ENCODE assay signal across 22 mouse cellular contexts in genomic region chr1:14672393-14672999, GRCm38 (mm10).
A peak's percentile ranks its signal among the peaks of the same experiment; 100 is the strongest.
DNase-seq lines count a peak whose midpoint lies in the region; ATAC-seq and TF ChIP-seq lines count a peak whose summit lies in the region.
"Had no signal": no experiment of that assay in that cellular context is flagged by ENCODE, and none has a peak within 500 bp of the region (broad histone marks: within the 10 kb centered on the region; RNA-seq: fewer than 3 reads in every experiment).

No protein-coding gene starts in this region.

- WGBS in forebrain, embryonic 14.5 days: 58% methylated on average over 6 of the region's 6 CpGs
- 60% methylated on average over 6 of the region's 6 CpGs for WGBS in forebrain, embryonic 12.5 days
- 18% methylated on average over 6 of the region's 6 CpGs for WGBS in kidney, postnatal 0 days
- 38% methylated on average over 6 of the region's 6 CpGs for WGBS in kidney, adult 2 months

- H3K27ac ChIP-seq in forebrain, embryonic 14.5 days (ENCODE audit: low read depth, low read length): no peak overlapping the region
- H3K27ac ChIP-seq in forebrain, embryonic 12.5 days: no peak overlapping the region
- H3K27ac ChIP-seq in kidney, postnatal 0 days: no peak overlapping the region
- no peak overlapping the region for H3K27ac ChIP-seq in kidney, adult 2 months (ENCODE audit: insufficient read depth, low read depth, low read length)
- H3K27ac ChIP-seq: embryonic facial prominence, embryonic 13.5 days; forebrain, embryonic 13.5 days; gastrocnemius, adult 2 months; hindbrain, embryonic 10.5 days; hindbrain, embryonic 14.5 days had no signal

- no peak overlapping the region for H3K9ac ChIP-seq in forebrain, embryonic 14.5 days (ENCODE audit: low read length)
- no peak overlapping the region for H3K9ac ChIP-seq in forebrain, embryonic 12.5 days
- H3K9ac ChIP-seq in kidney, postnatal 0 days (ENCODE audit: low read depth, low read length): no peak overlapping the region
- H3K9ac ChIP-seq: embryonic facial prominence, embryonic 13.5 days; forebrain, embryonic 13.5 days; heart, embryonic 12.5 days; hindbrain, embryonic 14.5 days had no signal

- no peaks in the 10 kb centered on the region for H3K27me3 ChIP-seq in forebrain, embryonic 14.5 days (replicated peaks; ENCODE audit: control insufficient read depth, insufficient read depth, low read length)
- no peaks in the 10 kb centered on the region for H3K27me3 ChIP-seq in forebrain, embryonic 12.5 days
- no peaks in the 10 kb centered on the region for H3K27me3 ChIP-seq in kidney, postnatal 0 days (ENCODE audit: insufficient read depth, low read length)
- no peaks in the 10 kb centered on the region for H3K27me3 ChIP-seq in kidney, adult 2 months (replicated peaks; ENCODE audit: control insufficient read depth, insufficient read depth, low read length)
- H3K27me3 ChIP-seq: embryonic facial prominence, embryonic 13.5 days; forebrain, embryonic 13.5 days; heart, embryonic 12.5 days had no signal

- H3K4me1 ChIP-seq in forebrain, embryonic 14.5 days (ENCODE audit: control insufficient read depth, insufficient read depth, low read length): no peaks in the 10 kb centered on the region
- H3K4me1 ChIP-seq in forebrain, embryonic 12.5 days: no peaks in the 10 kb centered on the region
- no peaks in the 10 kb centered on the region for H3K4me1 ChIP-seq in kidney, postnatal 0 days (replicated peaks; ENCODE audit: insufficient read depth, low read length)
- no peaks in the 10 kb centered on the region for H3K4me1 ChIP-seq in kidney, adult 2 months (ENCODE audit: control insufficient read depth, insufficient read depth, low read length)
- H3K4me1 ChIP-seq: embryonic facial prominence, embryonic 13.5 days; forebrain, embryonic 13.5 days; heart, embryonic 12.5 days had no signal

- intact Hi-C loops in left cerebral cortex, postnatal 4 days (cut with DNase I): no loop called here

- DNase-seq in forebrain, embryonic 14.5 days (ENCODE audit: low spot score): peak; percentile 14
- DNase-seq in kidney, postnatal 0 days (ENCODE audit: low spot score): peak; percentile 52
- DNase-seq in kidney, adult 2 months: no peak
- DNase-seq in brain, embryonic 14.5 days (ENCODE audit: low read depth): peak; percentile 37
- DNase-seq in embryo, embryonic 9.5 days (ENCODE audit: extremely low spot score): peak; percentile 46
- no peak for DNase-seq in natural killer cell, adult 2 months (ENCODE audit: low spot score in 2 of 2)
- no peak for DNase-seq in left cerebral cortex, postnatal 4 days
- DNase-seq: adrenal gland, adult 8-10 months; B cell, adult 2 months; cerebellum, adult 11-12 months; cerebellum, adult 9-10 months; cerebellum, postnatal 36 days; gastrocnemius, adult 2 months; gastrocnemius, postnatal 25 days had no signal

- no peak for TF ChIP-seq CTCF in kidney, postnatal 0 days (IDR thresholded peaks at IDR 0.05; ENCODE audit: low read depth)
- TF ChIP-seq CTCF in kidney, adult 2 months (conservative IDR thresholded peaks at IDR 0.05; ENCODE audit: insufficient read depth, insufficient read length, low read depth, low read length): no peak
- no peak for TF ChIP-seq CTCF in brain, embryonic 14.5 days (IDR thresholded peaks at IDR 0.05; ENCODE audit: borderline replicate concordance, extremely low read depth, insufficient read depth, insufficient read length)

- no peak for TF ChIP-seq POLR2A in kidney, adult 2 months (IDR thresholded peaks at IDR 0.05; ENCODE audit: low read depth, low read length)
- TF ChIP-seq POLR2A in brain, embryonic 14.5 days (IDR thresholded peaks at IDR 0.05; ENCODE audit: borderline replicate concordance, extremely low read depth, insufficient read depth, insufficient read length, poor library complexity, severe bottlenecking): no peak

- no peaks in the 10 kb centered on the region for H3K36me3 ChIP-seq in forebrain, embryonic 14.5 days (ENCODE audit: control insufficient read depth, insufficient read depth, low read length)
- H3K36me3 ChIP-seq in forebrain, embryonic 12.5 days (replicated peaks): no peaks in the 10 kb centered on the region
- H3K36me3 ChIP-seq in kidney, postnatal 0 days (ENCODE audit: insufficient read depth, low read length): no peaks in the 10 kb centered on the region
- no peaks in the 10 kb centered on the region for H3K36me3 ChIP-seq in kidney, adult 2 months (ENCODE audit: control insufficient read depth, insufficient read depth, low read length)
- H3K36me3 ChIP-seq: embryonic facial prominence, embryonic 13.5 days; G1E; heart, embryonic 12.5 days; hindbrain, embryonic 10.5 days had no signal

- no peak overlapping the region for H3K4me2 ChIP-seq in forebrain, embryonic 14.5 days (ENCODE audit: low read length)
- H3K4me2 ChIP-seq in forebrain, embryonic 12.5 days: no peak overlapping the region
- no peak overlapping the region for H3K4me2 ChIP-seq in kidney, postnatal 0 days (ENCODE audit: low read length)
- H3K4me2 ChIP-seq: embryonic facial prominence, embryonic 13.5 days; forebrain, embryonic 13.5 days; heart, embryonic 12.5 days; hindbrain, embryonic 14.5 days had no signal

- H3K4me3 ChIP-seq in forebrain, embryonic 14.5 days (ENCODE audit: low read depth, low read length): no peak overlapping the region
- H3K4me3 ChIP-seq in forebrain, embryonic 12.5 days (replicated peaks): no peak overlapping the region
- H3K4me3 ChIP-seq in kidney, postnatal 0 days (replicated peaks; ENCODE audit: low read depth, low read length): no peak overlapping the region
- no peak overlapping the region for H3K4me3 ChIP-seq in kidney, adult 2 months (ENCODE audit: insufficient read depth, low read depth, low read length)
- H3K4me3 ChIP-seq: embryonic facial prominence, embryonic 13.5 days; forebrain, embryonic 13.5 days; gastrocnemius, adult 2 months; heart, embryonic 12.5 days; hindbrain, embryonic 10.5 days had no signal

- no peak for ATAC-seq in forebrain, embryonic 14.5 days
- no peak for ATAC-seq in forebrain, embryonic 12.5 days (ENCODE audit: low FRiP score)
- ATAC-seq in kidney, postnatal 0 days (replicated peaks; ENCODE audit: low FRiP score, low read depth): no peak
- ATAC-seq: CD4-positive, CD25-positive, alpha-beta regulatory T cell, adult 4 months; forebrain, embryonic 13.5 days had no signal

- no peaks in the 10 kb centered on the region for H3K9me3 ChIP-seq in forebrain, embryonic 14.5 days (replicated peaks; ENCODE audit: control insufficient read depth, low read length)
- H3K9me3 ChIP-seq in forebrain, embryonic 12.5 days: no peaks in the 10 kb centered on the region
- H3K9me3 ChIP-seq in kidney, postnatal 0 days (replicated peaks; ENCODE audit: low read length): no peaks in the 10 kb centered on the region
- H3K9me3 ChIP-seq: embryonic facial prominence, embryonic 13.5 days; forebrain, embryonic 13.5 days; G1E; heart, embryonic 12.5 days; hindbrain, embryonic 10.5 days had no signal

Comparison
In these comparisons a context has a peak if more than half of its experiments do, and no peak if none do; other contexts are left out.
1. DNase-seq: peak in forebrain, embryonic 14.5 days (single experiment), kidney, postnatal 0 days (single experiment), brain, embryonic 14.5 days (single experiment) and embryo, embryonic 9.5 days (single experiment); none in kidney, adult 2 months (single experiment), natural killer cell, adult 2 months (0 of 2) and left cerebral cortex, postnatal 4 days (single experiment).